ENCODE assay signal across 8 mouse cellular contexts in the genomic region with DNA sequence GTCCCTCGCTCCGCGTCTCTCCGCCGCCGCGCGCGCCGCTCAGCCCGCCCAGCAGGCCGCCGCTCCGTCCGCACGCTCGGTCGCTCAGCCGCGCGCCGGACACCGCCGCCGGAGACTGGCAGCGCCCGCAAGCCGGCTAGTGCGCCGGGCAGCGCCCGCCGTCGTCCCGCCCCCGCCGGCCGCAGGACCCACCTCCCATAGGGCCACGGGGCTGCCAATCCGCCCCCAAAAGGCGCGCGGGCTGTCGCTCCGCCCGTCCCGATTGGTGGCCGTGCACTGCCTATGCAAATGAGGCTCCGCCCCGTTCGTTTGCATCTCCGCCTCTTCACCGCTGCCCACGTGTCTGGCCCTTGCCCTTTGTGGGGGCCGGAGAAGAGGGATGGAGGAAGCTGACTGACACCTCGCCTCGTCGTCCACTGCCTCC. TPM values are rescaled to one million over a fixed set of nuclear protein-coding genes. Genes with fewer than 3 reads are reported as not detected.
DNase-seq lines count a peak whose midpoint lies in the region; ATAC-seq and TF ChIP-seq lines count a peak whose summit lies in the region.

No protein-coding gene starts in this region.

- no peaks in the 10 kb centered on the region for H3K27me3 ChIP-seq in ES-Bruce4 (ENCODE audit: control insufficient read depth, insufficient read depth, low read length, poor library complexity, severe bottlenecking)
- no peaks in the 10 kb centered on the region for H3K27me3 ChIP-seq in forebrain, embryonic 12.5 days
- no peaks in the 10 kb centered on the region for H3K27me3 ChIP-seq in heart, postnatal 0 days (ENCODE audit: control insufficient read depth, insufficient read depth, low read length)
- H3K27me3 ChIP-seq in liver, embryonic 14.5 days (ENCODE audit: control insufficient read depth, insufficient read depth, low read length), result no peaks in the 10 kb centered on the region; the same call in 1 of the 2 replicates
- H3K27me3 ChIP-seq in neural tube, embryonic 11.5 days (ENCODE audit: control insufficient read depth, insufficient read depth, low read length), result no peaks in the 10 kb centered on the region
- H3K27me3 ChIP-seq in stomach, embryonic 16.5 days (ENCODE audit: control insufficient read depth, insufficient read depth, low read length), result no peaks in the 10 kb centered on the region

- TF ChIP-seq CTCF in ES-Bruce4 (IDR thresholded peaks at IDR 0.05; ENCODE audit: low read depth, low read length), result no peak
- TF ChIP-seq CTCF in heart, postnatal 0 days (IDR thresholded peaks at IDR 0.05; ENCODE audit: low read depth), result no peak
- TF ChIP-seq CTCF in liver, embryonic 14.5 days (IDR thresholded peaks at IDR 0.05; ENCODE audit: low read depth), result no peak

- peak; percentile 91 for DNase-seq in c-Kit-positive CD71-positive TER-119-positive erythroid progenitor cells, embryonic 14.5 days (ENCODE audit: low spot score)
- peak; percentile 96 for DNase-seq in heart, postnatal 0 days (ENCODE audit: low spot score)
- DNase-seq in kidney, postnatal 36 days, result peak; percentile 99
- peak; percentile 85 to 90 (median 85) for DNase-seq in liver, embryonic 14.5 days (ENCODE audit: low read depth in 3 of 3, low spot score in 3 of 3)
- peak; percentile 98 for DNase-seq in neural tube, embryonic 11.5 days (ENCODE audit: low spot score)

- no peaks in the 10 kb centered on the region for H3K9me3 ChIP-seq in ES-Bruce4 (replicated peaks; ENCODE audit: control insufficient read depth, insufficient read depth, low read length, poor library complexity, severe bottlenecking)
- H3K9me3 ChIP-seq in forebrain, embryonic 12.5 days, result no peaks in the 10 kb centered on the region
- H3K9me3 ChIP-seq in heart, postnatal 0 days (replicated peaks; ENCODE audit: control insufficient read depth, low read length), result no peaks in the 10 kb centered on the region
- H3K9me3 ChIP-seq in liver, embryonic 14.5 days (ENCODE audit: control insufficient read depth, low read length), result no peaks in the 10 kb centered on the region
- no peaks in the 10 kb centered on the region for H3K9me3 ChIP-seq in neural tube, embryonic 11.5 days (ENCODE audit: control insufficient read depth, low read length)
- no peaks in the 10 kb centered on the region for H3K9me3 ChIP-seq in stomach, embryonic 16.5 days (replicated peaks; ENCODE audit: control insufficient read depth, low read length)

- TF ChIP-seq POLR2A in ES-Bruce4 (IDR thresholded peaks at IDR 0.05; ENCODE audit: insufficient read depth, low read length), result peak; percentile 11

- 0 out of 2 replicates have a peak overlapping the region, but pooled peaks have one; percentile 51 for H3K27ac ChIP-seq in ES-Bruce4 (ENCODE audit: insufficient read depth, low read length)
- H3K27ac ChIP-seq in forebrain, embryonic 12.5 days, result peak overlapping the region; percentile 92
- peak overlapping the region; percentile 92 for H3K27ac ChIP-seq in heart, postnatal 0 days (ENCODE audit: low read depth)
- H3K27ac ChIP-seq in liver, embryonic 14.5 days, result no peak overlapping the region; the same call in 1 of the 2 replicates
- H3K27ac ChIP-seq in neural tube, embryonic 11.5 days (ENCODE audit: low read depth, low read length), result peak overlapping the region; percentile 87
- H3K27ac ChIP-seq in stomach, embryonic 16.5 days (ENCODE audit: low read length), result peak overlapping the region; percentile 73

- WGBS in forebrain, embryonic 12.5 days, result 0% methylated on average over 48 of the region's 58 CpGs
- under 1% methylated on average over 37 of the region's 58 CpGs for WGBS in heart, postnatal 0 days
- under 1% methylated on average over 51 of the region's 58 CpGs for WGBS in liver, embryonic 14.5 days (ENCODE audit: insufficient replicate concordance)
- WGBS in neural tube, embryonic 11.5 days, result under 1% methylated on average over 31 of the region's 58 CpGs
- WGBS in stomach, embryonic 16.5 days, result 0% methylated on average over 56 of the region's 58 CpGs

- H3K36me3 ChIP-seq in ES-Bruce4 (ENCODE audit: control insufficient read depth, insufficient read depth, low read length, poor library complexity, severe bottlenecking), result no peaks in the 10 kb centered on the region
- no peaks in the 10 kb centered on the region for H3K36me3 ChIP-seq in forebrain, embryonic 12.5 days (replicated peaks)
- H3K36me3 ChIP-seq in heart, postnatal 0 days (replicated peaks; ENCODE audit: control insufficient read depth, insufficient read depth, low read length), result no peaks in the 10 kb centered on the region
- no peaks in the 10 kb centered on the region for H3K36me3 ChIP-seq in liver, embryonic 14.5 days (replicated peaks; ENCODE audit: control insufficient read depth, insufficient read depth, low read depth)
- no peaks in the 10 kb centered on the region for H3K36me3 ChIP-seq in neural tube, embryonic 11.5 days (ENCODE audit: control insufficient read depth, insufficient read depth, low read length)
- no peaks in the 10 kb centered on the region for H3K36me3 ChIP-seq in stomach, embryonic 16.5 days (ENCODE audit: control insufficient read depth, insufficient read depth, low read length)

- TF ChIP-seq EP300 in ES-Bruce4 (IDR thresholded peaks at IDR 0.05; ENCODE audit: insufficient read depth, low read depth, low read length), result no peak
- no peak for TF ChIP-seq EP300 in heart, postnatal 0 days (IDR thresholded peaks at IDR 0.05; ENCODE audit: low read depth)
- no peak for TF ChIP-seq EP300 in liver, embryonic 14.5 days (IDR thresholded peaks at IDR 0.05; ENCODE audit: low read depth)

- peak overlapping the region; percentile 95 for H3K4me3 ChIP-seq in ES-Bruce4 (ENCODE audit: low read depth, low read length)
- peak overlapping the region; percentile 90 for H3K4me3 ChIP-seq in forebrain, embryonic 12.5 days (replicated peaks)
- H3K4me3 ChIP-seq in heart, postnatal 0 days (ENCODE audit: low read depth, low read length), result peak overlapping the region; percentile 91
- H3K4me3 ChIP-seq in liver, embryonic 14.5 days (ENCODE audit: insufficient read depth in 1 of 2, low read depth in 2 of 2, low read length in 2 of 2), result peak overlapping the region; percentile 77 to 85
- peak overlapping the region; percentile 79 for H3K4me3 ChIP-seq in neural tube, embryonic 11.5 days (ENCODE audit: low read depth, low read length)
- H3K4me3 ChIP-seq in stomach, embryonic 16.5 days (replicated peaks; ENCODE audit: low read length), result peak overlapping the region; percentile 80

- H3K4me2 ChIP-seq in forebrain, embryonic 12.5 days, result peak overlapping the region; percentile 56
- H3K4me2 ChIP-seq in heart, postnatal 0 days (ENCODE audit: low read depth, low read length), result peak overlapping the region; percentile 84
- H3K4me2 ChIP-seq in liver, embryonic 14.5 days (ENCODE audit: low read depth), result peak overlapping the region; percentile 86
- H3K4me2 ChIP-seq in neural tube, embryonic 11.5 days (ENCODE audit: low read depth), result peak overlapping the region; percentile 68
- peak overlapping the region; percentile 79 for H3K4me2 ChIP-seq in stomach, embryonic 16.5 days (ENCODE audit: low read depth, low read length)

- ATAC-seq in forebrain, embryonic 12.5 days (ENCODE audit: low FRiP score), result peak; percentile 99
- peak; percentile 99 for ATAC-seq in heart, postnatal 0 days (ENCODE audit: insufficient read depth, low read depth)
- ATAC-seq in liver, embryonic 14.5 days (ENCODE audit: insufficient read depth), result peak; percentile 98
- ATAC-seq in neural tube, embryonic 11.5 days (ENCODE audit: insufficient read depth, low FRiP score, low TSS enrichment), result peak; percentile 99
- ATAC-seq in stomach, embryonic 16.5 days (ENCODE audit: insufficient read depth, low FRiP score), result peak; percentile 98

- peaks cover 6% of the 10 kb centered on the region for H3K4me1 ChIP-seq in ES-Bruce4 (ENCODE audit: control insufficient read depth, insufficient read depth, low read length)
- H3K4me1 ChIP-seq in forebrain, embryonic 12.5 days, result peaks cover 15% of the 10 kb centered on the region
- no peaks in the 10 kb centered on the region for H3K4me1 ChIP-seq in heart, postnatal 0 days (ENCODE audit: control insufficient read depth, insufficient read depth)
- peaks cover 0 to 8% of the 10 kb centered on the region in 2 experiments; a peak in 3 of 4 replicates for H3K4me1 ChIP-seq in liver, embryonic 14.5 days (replicated peaks; ENCODE audit: control insufficient read depth in 2 of 2, insufficient read depth in 2 of 2, low read length in 1 of 2)
- no peaks in the 10 kb centered on the region for H3K4me1 ChIP-seq in neural tube, embryonic 11.5 days (ENCODE audit: control insufficient read depth, insufficient read depth, low read length)
- 0 out of 2 replicates have a peak, but pooled peaks cover 1% of the 10 kb centered on the region for H3K4me1 ChIP-seq in stomach, embryonic 16.5 days (ENCODE audit: control insufficient read depth, insufficient read depth, low read length)

- peak overlapping the region; percentile 92 for H3K9ac ChIP-seq in ES-Bruce4 (ENCODE audit: low read depth, poor library complexity, severe bottlenecking)
- H3K9ac ChIP-seq in forebrain, embryonic 12.5 days, result peak overlapping the region; percentile 87
- H3K9ac ChIP-seq in heart, postnatal 0 days (replicated peaks; ENCODE audit: low read depth, low read length), result peak overlapping the region; percentile 93
- H3K9ac ChIP-seq in liver, embryonic 14.5 days (replicated peaks), result peak overlapping the region; percentile 70
- peak overlapping the region; percentile 76 for H3K9ac ChIP-seq in neural tube, embryonic 11.5 days (ENCODE audit: low read length)
- H3K9ac ChIP-seq in stomach, embryonic 16.5 days (ENCODE audit: low read length), result peak overlapping the region; percentile 87

RNA-seq across cellular contexts. Expression of a gene that starts 31.3 kb away (rescaled TPM):
- polyA plus RNA-seq in ES-Bruce4 (2011; ENCODE audit: insufficient read depth, insufficient read length, low read depth, missing spikeins), result 60.2 and 67.1 TPM in 2 replicates
- polyA plus RNA-seq in forebrain, embryonic 12.5 days (2016; fragmentation: Nextera tagmentation; extraction: Ambion mirVana), result 34.9 and 37.4 TPM in 2 replicates
- 19.4 and 37.3 TPM in 2 replicates for total RNA-seq in heart, postnatal 0 days (2014; rRNA removed; ENCODE audit: low replicate concordance)
- polyA plus RNA-seq in heart, postnatal 0 days (2015; fragmentation: Nextera tagmentation; extraction: Ambion mirVana), result 7.6 and 8.3 TPM in 2 replicates
- polyA plus RNA-seq in liver, embryonic 14.5 days (2012; rRNA removed), result 5.3 and 7.3 TPM in 2 replicates
- 3.5 and 3.6 TPM in 2 replicates for polyA plus RNA-seq in liver, embryonic 14.5 days (2014; fragmentation: Nextera tagmentation; extraction: Ambion mirVana)
- 9.7 and 11.2 TPM in 2 replicates for polyA plus RNA-seq in neural tube, embryonic 11.5 days (2014; fragmentation: Nextera tagmentation; extraction: Ambion mirVana)
- 25.5 and 27.1 TPM in 2 replicates for polyA plus RNA-seq in stomach, embryonic 16.5 days (2015; fragmentation: Nextera tagmentation; extraction: Ambion mirVana)

RNA-seq across cellular contexts. Expression of a gene that starts 44.6 kb away (rescaled TPM):
- not detected in 2 replicates for polyA plus RNA-seq in ES-Bruce4 (2011; ENCODE audit: insufficient read depth, insufficient read length, low read depth, missing spikeins)
- polyA plus RNA-seq in forebrain, embryonic 12.5 days (2016; fragmentation: Nextera tagmentation; extraction: Ambion mirVana), result not detected in 2 replicates
- total RNA-seq in heart, postnatal 0 days (2014; rRNA removed; ENCODE audit: low replicate concordance), result not detected in 2 replicates
- polyA plus RNA-seq in heart, postnatal 0 days (2015; fragmentation: Nextera tagmentation; extraction: Ambion mirVana), result not detected in 2 replicates
- polyA plus RNA-seq in liver, embryonic 14.5 days (2012; rRNA removed), result 0.03 TPM in 1 of 2 replicates, not detected in the other
- not detected in 2 replicates for polyA plus RNA-seq in liver, embryonic 14.5 days (2014; fragmentation: Nextera tagmentation; extraction: Ambion mirVana)
- polyA plus RNA-seq in neural tube, embryonic 11.5 days (2014; fragmentation: Nextera tagmentation; extraction: Ambion mirVana), result not detected in 2 replicates
- polyA plus RNA-seq in stomach, embryonic 16.5 days (2015; fragmentation: Nextera tagmentation; extraction: Ambion mirVana), result not detected in 2 replicates
